Mouse (Mus musculus) olfactory bulb, adult 2 months (tissue): ENCODE data around the gene Tesk1.

ENCODE experiments used
- CTCF ChIP-seq: fragments of 200-500 bp; IDR thresholded peaks from 2 replicates; pipeline ENCODE4 v1.5.1; 2012; ENCODE audit warnings: low read depth, mild to moderate bottlenecking, low read length, moderate library complexity; ENCODE audit not compliant: insufficient read depth
- POLR2A ChIP-seq: fragments of 200-500 bp; IDR thresholded peaks from 2 replicates; pipeline ENCODE4 v1.6.1; 2012; ENCODE audit warnings: mild to moderate bottlenecking, low read depth, low read length, moderate library complexity; ENCODE audit not compliant: insufficient read depth

- TF ChIP-seq CTCF (no peak), POLR2A (no peak)
Observed at GRCm38 (mm10) chr4:43465935-43466334, 24.2 kb downstream of the Tesk1 start.
